Mouse (Mus musculus) intestine, embryonic 14.5 days (tissue): ENCODE results near the gene Hhex. TPM values are rescaled to one million over a fixed set of nuclear protein-coding genes. Genes with fewer than 3 reads are reported as not detected.

Source experiments
- ATAC-seq: fragments of 200-750 bp; cut with Nextera tagmentation; replicated peaks from 2 replicates; pipeline ENCODE4 v1.8.0; 2017; ENCODE audit warnings: low read depth, moderate number of reproducible peaks, moderate TSS enrichment, moderate library complexity; ENCODE audit not compliant: low FRiP score, low TSS enrichment
- DNase-seq: peaks from one replicate; pipeline ENCODE4 v3.0.0-alpha.2; 2018; ENCODE audit warnings: low spot score
- H3K27ac ChIP-seq: fragments of 300-500 bp; sonication (generic); 2 replicates; pipeline ENCODE4 v1.5.1; 2014; ENCODE audit warnings: low read depth, mild to moderate bottlenecking, control low read depth
- H3K27me3 ChIP-seq: fragments of 300-500 bp; sonication (generic); replicated peaks from 2 replicates; pipeline ENCODE4 v1.6.1; 2014; ENCODE audit warnings: low read length, control low read depth; ENCODE audit not compliant: control insufficient read depth, insufficient read depth
- H3K36me3 ChIP-seq: fragments of 300-500 bp; sonication (generic); 2 replicates; pipeline ENCODE4 v1.6.1; 2014; ENCODE audit warnings: low read length, control low read depth; ENCODE audit not compliant: control insufficient read depth, insufficient read depth
- H3K4me1 ChIP-seq: fragments of 300-500 bp; sonication (generic); replicated peaks from 2 replicates; pipeline ENCODE4 v1.6.1; 2014; ENCODE audit warnings: low read length, control low read depth, mixed read lengths; ENCODE audit not compliant: control insufficient read depth, insufficient read depth
- H3K4me2 ChIP-seq: fragments of 300-500 bp; sonication (generic); 2 replicates; pipeline ENCODE4 v1.6.1; 2014; ENCODE audit warnings: low read length
- H3K4me3 ChIP-seq: fragments of 300-500 bp; sonication (generic); 2 replicates; pipeline ENCODE4 v1.5.1; 2014; ENCODE audit warnings: low read depth, low read length, control low read depth, mixed read lengths
- H3K9ac ChIP-seq: fragments of 300-500 bp; sonication (generic); 2 replicates; pipeline ENCODE4 v1.6.1; 2014; ENCODE audit warnings: mild to moderate bottlenecking, low read length
- H3K9me3 ChIP-seq: fragments of 300-500 bp; sonication (generic); 2 replicates; pipeline ENCODE4 v1.6.1; 2016; ENCODE audit warnings: low read length, control low read depth; ENCODE audit not compliant: control insufficient read depth
- WGBS: fragments of 180-500 bp; shearing (Covaris S2); extraction: QIAGEN DNeasy Blood & Tissue Kit; methylation state at CpG from one replicate; pipeline ENCODE4 v1.1.7; 2014; 5-methylcytosine and 5-hydroxymethylcytosine counted together
- polyA plus RNA-seq: library from polyadenylated mRNA; unstranded; fragments of >200 nt; fragmentation: Nextera tagmentation; extraction: Ambion mirVana; gene quantifications from 2 replicates; pipeline ENCODE4 v1.2.1, GENCODE M21; 2014

The Hhex gene
- polyA plus RNA-seq, 1 experiment from 2014 or later, result 9.6 TPM

DNA sequence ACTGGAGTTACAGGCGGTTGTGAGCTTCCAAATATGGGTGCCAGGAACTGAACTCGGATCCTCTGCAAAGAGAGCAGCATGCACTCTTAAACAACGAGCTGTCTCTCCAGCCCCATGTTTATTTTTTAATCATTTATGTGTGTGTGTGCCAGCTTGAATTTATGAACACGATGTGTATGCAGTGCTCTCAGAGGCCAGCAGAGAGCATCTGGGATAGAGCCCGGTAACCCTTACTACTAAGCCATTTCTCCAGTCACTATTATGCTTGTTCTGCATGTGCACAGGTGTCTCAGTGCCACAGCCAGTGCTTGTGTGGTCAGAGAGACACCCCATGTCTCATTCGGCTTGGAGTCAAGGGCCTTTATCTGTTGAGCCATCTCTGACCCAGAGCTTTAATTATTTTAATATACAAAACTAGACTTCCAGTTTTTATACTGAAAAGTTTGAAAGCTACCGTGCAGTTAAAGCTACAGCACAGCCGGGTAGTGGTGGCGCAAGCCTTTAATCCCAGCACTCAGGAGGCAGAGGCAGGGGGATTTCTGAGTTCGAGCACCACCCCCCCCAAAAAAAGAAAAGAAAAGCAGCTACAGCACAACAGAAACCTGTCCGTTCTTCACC is 3.4 kb upstream of the Hhex start:
- Histone ChIP-seq H3K9ac (no peak overlapping the region), H3K4me1 (0 out of 2 replicates have a peak, but pooled peaks cover 4% of the 10 kb centered on the region), H3K4me2 (no peak overlapping the region), H3K27ac (no peak overlapping the region), H3K36me3 (no peaks in the 10 kb centered on the region), H3K4me3 (no peak overlapping the region), H3K9me3 (no peaks in the 10 kb centered on the region), H3K27me3 (peaks cover 63% of the 10 kb centered on the region)
- no peak for DNase-seq
- WGBS, result 92% methylated on average over 11 of the region's 11 CpGs
- no peak for ATAC-seq

DNA sequence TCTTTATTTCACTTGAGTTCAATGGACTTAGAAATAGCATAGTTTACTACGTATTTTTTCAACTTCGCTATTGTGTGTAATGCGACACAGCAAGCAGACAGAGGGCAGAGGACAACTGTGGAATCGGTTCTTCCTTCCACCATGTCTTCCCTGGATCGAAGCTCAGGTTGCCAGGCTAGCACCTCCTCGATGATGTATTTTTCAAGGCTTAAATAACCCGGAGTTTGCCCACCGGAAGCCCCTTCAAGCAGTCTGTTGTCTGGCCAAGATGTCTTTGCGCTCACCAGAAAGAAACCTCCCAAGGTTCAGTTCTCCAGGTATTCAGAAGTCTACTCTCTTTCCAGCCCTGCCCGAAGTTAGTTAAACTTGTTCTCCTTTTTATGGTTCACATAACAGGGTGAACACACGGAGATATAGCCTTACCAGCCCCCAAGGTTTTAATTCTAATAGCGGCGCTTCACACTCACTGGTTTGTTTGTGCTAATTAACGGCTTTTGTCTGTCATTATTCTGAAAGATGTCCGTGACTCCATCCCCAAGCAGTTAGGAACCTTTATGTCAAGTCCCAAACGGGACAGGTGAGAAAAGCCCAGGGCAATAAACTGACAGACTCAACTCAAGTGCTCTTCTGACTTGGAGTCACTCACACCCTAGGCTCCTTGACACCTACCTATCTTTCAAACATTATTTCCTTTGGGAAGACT is 1.6 kb upstream of the Hhex start:
- 18% methylated on average over 16 of the region's 16 CpGs for WGBS
- 0 out of 2 replicates have a peak, but pooled peaks cover 4% of the 10 kb centered on the region for H3K4me1 ChIP-seq
- peaks cover 81% of the 10 kb centered on the region for H3K27me3 ChIP-seq
- H3K36me3 ChIP-seq, result no peaks in the 10 kb centered on the region
- DNase-seq (peak; percentile 55), ATAC-seq (no peak)
- 0 out of 2 replicates have a peak overlapping the region, but pooled peaks have one; percentile 68 for H3K4me2 ChIP-seq
- no peak overlapping the region for H3K9ac ChIP-seq
- H3K4me3 ChIP-seq, result no peak overlapping the region
- H3K9me3 ChIP-seq, result no peaks in the 10 kb centered on the region
- no peak overlapping the region for H3K27ac ChIP-seq

DNA sequence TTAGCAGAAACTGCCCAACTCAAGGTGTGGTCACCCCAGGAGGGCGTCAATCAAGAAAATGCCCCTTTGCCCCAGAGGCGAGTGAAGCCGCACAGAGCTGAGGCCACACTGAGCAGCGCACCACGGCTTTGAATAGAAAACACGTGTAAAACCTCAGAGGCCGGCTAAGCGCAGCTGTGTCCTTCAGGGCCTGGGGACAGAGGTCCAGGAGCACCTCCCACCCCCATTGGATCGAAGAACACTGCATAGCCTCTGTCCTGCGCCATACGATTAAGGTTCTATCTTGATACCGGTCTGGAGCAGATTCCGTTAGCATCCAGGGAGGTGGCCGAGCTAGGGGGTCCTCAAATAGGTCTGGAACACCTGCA is 731 bp upstream of the Hhex start:
- Histone ChIP-seq H3K4me3 (peak overlapping the region; percentile 50), H3K9ac (no peak overlapping the region), H3K27ac (no peak overlapping the region), H3K27me3 (peaks cover 89% of the 10 kb centered on the region), H3K36me3 (no peaks in the 10 kb centered on the region), H3K4me2 (peak overlapping the region; percentile 68), H3K9me3 (no peaks in the 10 kb centered on the region), H3K4me1 (0 out of 2 replicates have a peak, but pooled peaks cover 4% of the 10 kb centered on the region)
- 2% methylated on average over 14 of the region's 14 CpGs for WGBS
- no peak for DNase-seq
- 0 out of 2 replicates have a peak, but pooled peaks have one; percentile 6 for ATAC-seq

DNA sequence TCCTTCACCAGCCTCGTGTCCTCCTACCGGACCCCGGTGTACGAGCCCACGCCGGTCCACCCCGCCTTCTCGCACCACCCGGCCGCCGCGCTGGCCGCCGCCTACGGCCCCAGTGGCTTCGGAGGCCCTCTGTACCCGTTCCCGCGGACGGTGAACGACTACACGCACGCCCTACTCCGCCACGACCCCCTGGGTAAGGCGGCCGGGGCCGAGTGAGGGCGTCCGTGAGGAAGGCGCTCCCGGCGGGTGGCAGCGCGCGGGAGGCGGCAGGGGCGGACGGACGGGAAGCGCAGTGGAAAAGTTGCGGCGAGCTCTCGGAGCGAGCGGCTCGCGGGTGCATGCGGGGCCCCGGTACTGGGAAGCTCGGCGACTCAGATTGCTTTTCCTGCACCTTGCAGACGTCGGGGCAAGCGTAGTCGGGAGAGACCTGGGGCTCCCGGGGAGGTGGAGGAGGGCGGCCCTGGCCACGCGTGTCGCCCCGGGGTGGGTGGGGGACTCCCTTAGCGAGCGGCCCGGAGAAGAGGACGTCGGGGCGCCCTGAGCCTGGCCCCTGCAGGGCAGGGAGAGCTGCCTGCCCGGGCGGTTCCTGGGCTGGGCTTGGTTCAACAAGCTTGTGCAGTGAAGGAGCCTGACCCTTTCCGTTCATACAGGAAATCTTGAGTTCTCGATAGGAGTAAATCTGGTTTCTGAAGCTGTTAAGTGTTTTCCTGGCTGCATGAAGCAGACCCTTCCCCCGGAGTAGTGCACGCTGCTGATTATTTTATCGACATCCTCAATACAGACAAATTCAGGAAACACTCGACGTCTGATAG is 637 bp downstream of the Hhex start:
- Histone ChIP-seq H3K4me3 (peak overlapping the region; percentile 50), H3K9ac (peak overlapping the region; percentile 43), H3K27me3 (peaks cover 91% of the 10 kb centered on the region), H3K36me3 (no peaks in the 10 kb centered on the region), H3K27ac (peak overlapping the region; percentile 43), H3K9me3 (no peaks in the 10 kb centered on the region), H3K4me1 (0 out of 2 replicates have a peak, but pooled peaks cover 4% of the 10 kb centered on the region), H3K4me2 (peak overlapping the region; percentile 68)
- DNase-seq (peak; percentile 83), ATAC-seq (peak; percentile 59; the same call in 1 of the 2 replicates)
- 1% methylated on average over 76 of the region's 77 CpGs for WGBS

DNA sequence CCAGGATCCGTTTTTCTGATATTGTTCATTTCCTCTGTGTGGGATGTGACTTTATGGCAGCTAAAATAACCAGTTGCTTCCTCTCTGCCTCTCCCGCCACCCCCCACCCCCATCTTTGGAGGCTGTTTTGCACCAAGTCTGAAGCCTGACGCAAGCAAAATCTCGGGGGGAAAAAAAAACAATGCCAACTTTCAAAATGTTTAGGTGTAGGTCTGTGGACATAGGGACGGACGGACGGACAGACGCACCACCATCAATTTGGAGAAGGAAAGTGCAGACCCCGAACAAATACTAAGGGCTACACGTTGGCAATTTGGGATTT is 1.2 kb downstream of the Hhex start:
- Histone ChIP-seq H3K4me3 (peak overlapping the region; percentile 50), H3K27ac (0 out of 2 replicates have a peak overlapping the region, but pooled peaks have one; percentile 5), H3K36me3 (no peaks in the 10 kb centered on the region), H3K4me2 (peak overlapping the region; percentile 13; the same call in 1 of the 2 replicates), H3K27me3 (peaks cover 89% of the 10 kb centered on the region), H3K4me1 (0 out of 2 replicates have a peak, but pooled peaks cover 4% of the 10 kb centered on the region), H3K9me3 (no peaks in the 10 kb centered on the region), H3K9ac (no peak overlapping the region)
- no peak for DNase-seq
- ATAC-seq, result no peak
- 9% methylated on average over 10 of the region's 10 CpGs for WGBS

DNA sequence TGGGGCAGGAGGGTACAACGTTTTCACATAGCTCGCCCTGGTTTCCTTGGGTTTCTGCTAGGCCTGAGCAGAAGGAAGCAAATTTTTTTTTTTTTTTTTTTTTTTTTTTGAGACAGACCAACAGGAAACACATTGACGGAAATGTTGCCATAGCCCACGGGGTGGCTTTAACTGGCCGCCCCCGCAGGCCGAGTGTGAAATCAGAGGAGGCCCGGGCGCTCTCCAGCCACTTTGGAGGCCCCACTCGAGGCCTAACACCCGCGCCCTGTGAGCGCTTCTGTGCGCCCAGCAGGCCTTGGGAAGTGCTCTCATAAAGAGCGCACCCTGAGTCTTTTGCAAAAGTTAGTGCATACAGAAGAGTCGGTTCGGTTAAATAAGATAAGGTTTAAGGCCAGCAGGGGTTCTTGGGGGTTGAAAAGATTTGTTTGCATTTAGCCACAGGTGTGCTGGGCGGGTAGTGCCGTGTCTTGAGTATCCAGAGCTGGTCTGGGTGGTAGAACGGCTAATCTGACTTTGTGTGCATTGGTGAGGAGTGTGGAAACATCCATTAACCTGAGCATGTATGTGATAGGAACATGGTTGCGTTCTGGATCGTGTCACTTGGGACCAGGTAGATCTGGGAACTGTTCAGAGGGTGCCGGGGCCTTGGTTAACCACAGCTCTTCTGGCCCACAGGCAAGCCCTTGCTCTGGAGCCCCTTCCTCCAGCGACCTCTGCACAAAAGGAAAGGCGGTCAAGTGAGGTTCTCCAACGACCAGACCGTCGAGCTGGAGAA is 2.1 kb downstream of the Hhex start:
- peak overlapping the region; percentile 13; the same call in 1 of the 2 replicates for H3K4me2 ChIP-seq
- ATAC-seq, result no peak
- DNase-seq, result peak; percentile 67
- H3K9ac ChIP-seq, result no peak overlapping the region
- H3K27ac ChIP-seq, result no peak overlapping the region
- H3K4me3 ChIP-seq, result peak overlapping the region; percentile 50; the same call in 1 of the 2 replicates
- no peaks in the 10 kb centered on the region for H3K36me3 ChIP-seq
- peaks cover 84% of the 10 kb centered on the region for H3K27me3 ChIP-seq
- 0 out of 2 replicates have a peak, but pooled peaks cover 4% of the 10 kb centered on the region for H3K4me1 ChIP-seq
- 13% methylated on average over 28 of the region's 28 CpGs for WGBS
- H3K9me3 ChIP-seq, result no peaks in the 10 kb centered on the region

DNA sequence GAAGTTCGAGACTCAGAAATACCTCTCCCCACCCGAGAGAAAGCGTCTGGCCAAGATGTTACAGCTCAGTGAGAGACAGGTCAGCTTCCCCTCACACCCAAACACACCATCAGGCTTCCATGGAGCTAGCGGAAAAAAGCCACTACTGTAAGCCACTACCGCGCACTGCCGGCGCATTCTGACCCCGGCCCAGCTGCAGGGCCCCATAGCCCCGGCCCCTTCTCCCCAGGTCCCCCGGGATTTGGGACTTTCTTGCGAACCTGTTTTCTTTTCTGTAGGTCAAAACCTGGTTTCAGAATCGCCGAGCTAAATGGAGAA is 2.6 kb downstream of the Hhex start:
- peaks cover 80% of the 10 kb centered on the region for H3K27me3 ChIP-seq
- H3K36me3 ChIP-seq, result no peaks in the 10 kb centered on the region
- H3K4me1 ChIP-seq, result 0 out of 2 replicates have a peak, but pooled peaks cover 4% of the 10 kb centered on the region
- ATAC-seq, result no peak
- DNase-seq, result no peak
- H3K9me3 ChIP-seq, result no peaks in the 10 kb centered on the region
- peak overlapping the region; percentile 12; the same call in 1 of the 2 replicates for H3K4me2 ChIP-seq
- H3K9ac ChIP-seq, result no peak overlapping the region
- H3K27ac ChIP-seq, result no peak overlapping the region
- 9% methylated on average over 14 of the region's 14 CpGs for WGBS
- H3K4me3 ChIP-seq, result no peak overlapping the region

DNA sequence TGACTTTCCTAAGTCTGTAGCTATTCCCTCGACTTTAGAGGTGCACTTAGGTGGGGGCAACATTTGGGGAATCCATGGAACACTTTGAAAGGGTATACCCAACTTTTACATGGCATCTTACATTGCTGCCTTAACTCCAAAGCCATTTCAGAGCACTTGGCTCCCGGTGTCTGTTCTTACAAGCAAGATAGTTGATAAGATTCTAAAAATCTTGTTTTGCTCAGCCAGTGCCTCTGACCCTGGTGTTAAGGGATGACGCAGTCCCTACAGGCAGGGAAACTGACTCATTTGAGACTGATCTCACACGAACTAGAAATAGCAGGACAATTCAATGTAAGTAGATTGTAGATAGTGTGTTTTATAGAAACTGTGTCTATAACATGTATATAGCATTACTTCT is 5.6 kb downstream of the Hhex start:
- no peaks in the 10 kb centered on the region for H3K36me3 ChIP-seq
- no peak overlapping the region for H3K4me3 ChIP-seq
- no peak overlapping the region for H3K9ac ChIP-seq
- H3K4me1 ChIP-seq, result no peaks in the 10 kb centered on the region
- no peak overlapping the region for H3K4me2 ChIP-seq
- ATAC-seq (no peak), DNase-seq (no peak)
- H3K27me3 ChIP-seq, result peaks cover 51% of the 10 kb centered on the region
- no peaks in the 10 kb centered on the region for H3K9me3 ChIP-seq
- H3K27ac ChIP-seq, result no peak overlapping the region
- WGBS, result 67% methylated on average over 4 of the region's 4 CpGs
